Mouse (Mus musculus) left cerebral cortex, adult 9 months (tissue): Measurements from ENCODE around the gene Dpp4.

Experiments used
- DNase-seq, 2 experiments: peaks; one replicate each; pipeline ENCODE4 v3.0.0; 2022; ENCODE audit warnings: low spot score in 2 of 2

Dpp4 gene

GRCm38 (mm10) chr2:62408701-62409201, 3.3 kb downstream of the Dpp4 start:
- DNase-seq, result no peak

GRCm38 (mm10) chr2:62408216-62408615, 3.8 kb downstream of the Dpp4 start:
- DNase-seq, result no peak

- no peak for DNase-seq
These were observed 8.4 kb downstream of the Dpp4 start for GRCm38 (mm10) chr2:62403556-62404135.

GRCm38 (mm10) chr2:62401011-62401410, 11.0 kb downstream of the Dpp4 start:
- DNase-seq, result no peak

- no peak for DNase-seq
These were observed 12.2 kb downstream of the Dpp4 start for GRCm38 (mm10) chr2:62399832-62400231.

GRCm38 (mm10) chr2:62399361-62399760, 12.7 kb downstream of the Dpp4 start:
- no peak for DNase-seq

- DNase-seq, result no peak
These were observed 13.7 kb downstream of the Dpp4 start for GRCm38 (mm10) chr2:62398115-62398875.

GRCm38 (mm10) chr2:62397661-62398060, 14.4 kb downstream of the Dpp4 start:
- DNase-seq, result no peak

- no peak for DNase-seq
These were observed 15.2 kb downstream of the Dpp4 start for GRCm38 (mm10) chr2:62396799-62397198.

- no peak for DNase-seq
These were observed 17.2 kb downstream of the Dpp4 start for GRCm38 (mm10) chr2:62394800-62395199.

GRCm38 (mm10) chr2:62392098-62392497, 19.9 kb downstream of the Dpp4 start:
- no peak for DNase-seq

- DNase-seq, result no peak
These were observed 21.0 kb downstream of the Dpp4 start for GRCm38 (mm10) chr2:62390961-62391461.

- DNase-seq, result no peak
These were observed 21.7 kb downstream of the Dpp4 start for GRCm38 (mm10) chr2:62390305-62390704.

GRCm38 (mm10) chr2:62388841-62389240, 23.2 kb downstream of the Dpp4 start:
- peak; percentile 20 to 46 for DNase-seq

- DNase-seq, result no peak
These were observed 28.8 kb downstream of the Dpp4 start for GRCm38 (mm10) chr2:62383196-62383595.

- no peak for DNase-seq
These were observed 29.6 kb downstream of the Dpp4 start for GRCm38 (mm10) chr2:62382440-62382839.

GRCm38 (mm10) chr2:62381756-62382155, 30.3 kb downstream of the Dpp4 start:
- no peak for DNase-seq

GRCm38 (mm10) chr2:62373692-62374091, 38.3 kb downstream of the Dpp4 start:
- DNase-seq, result no peak

- no peak for DNase-seq
These were observed 42.0 kb downstream of the Dpp4 start for GRCm38 (mm10) chr2:62370048-62370447.

GRCm38 (mm10) chr2:62368349-62369053, 43.5 kb downstream of the Dpp4 start:
- DNase-seq, result no peak

GRCm38 (mm10) chr2:62363606-62364005, 48.4 kb downstream of the Dpp4 start:
- DNase-seq, result no peak

- no peak for DNase-seq
These were observed 49.8 kb downstream of the Dpp4 start for GRCm38 (mm10) chr2:62362211-62362610.
